Mouse (Mus musculus) C2C12 (cell line): ENCODE results near the gene Slc48a1. TPM values are rescaled to one million over a fixed set of nuclear protein-coding genes. Genes with fewer than 3 reads are reported as not detected.

Experiments used
- H3K27me3 ChIP-seq: one replicate; pipeline ENCODE4 v1.6.1; 2011; ENCODE audit not compliant: control insufficient read depth, insufficient read depth, insufficient read length
- H3K36me3 ChIP-seq: one replicate; pipeline ENCODE4 v1.6.1; 2011; ENCODE audit not compliant: control insufficient read depth, insufficient read depth
- H3K4me3 ChIP-seq: one replicate; pipeline ENCODE4 v1.5.1; 2011; ENCODE audit warnings: mild to moderate bottlenecking, control low read depth; ENCODE audit not compliant: poor library complexity, insufficient read depth, severe bottlenecking
- H3K79me2 ChIP-seq: one replicate; pipeline ENCODE4 v1.6.1; 2011; ENCODE audit not compliant: control insufficient read depth, insufficient read depth
- H3K79me3 ChIP-seq: one replicate; pipeline ENCODE4 v1.6.1; 2011; ENCODE audit warnings: low read depth, control low read depth
- H3ac ChIP-seq: one replicate; pipeline ENCODE3; 2011; ENCODE audit warnings: low read depth; ENCODE audit not compliant: control insufficient read depth, insufficient read length
- CEBPB ChIP-seq: IDR thresholded peaks from one replicate; pipeline ENCODE4 v1.6.1; 2011; ENCODE audit warnings: low read depth, mild to moderate bottlenecking, control low read depth, moderate library complexity
- CTCF ChIP-seq: IDR thresholded peaks from one replicate; pipeline ENCODE4 v1.5.1; 2011; ENCODE audit not compliant: control insufficient read depth, insufficient read depth, insufficient read length
- FOSL1 ChIP-seq: IDR thresholded peaks from one replicate; pipeline ENCODE4 v1.8.0; 2011; ENCODE audit warnings: mild to moderate bottlenecking, low read length; ENCODE audit not compliant: poor library complexity, insufficient read depth, severe bottlenecking
- MAX ChIP-seq: IDR thresholded peaks from one replicate; pipeline ENCODE4 v1.6.1; 2011; ENCODE audit warnings: mild to moderate bottlenecking, control low read depth
- MYOD1 ChIP-seq: IDR thresholded peaks from one replicate; pipeline ENCODE4 v1.6.1; 2011; ENCODE audit warnings: low read depth; ENCODE audit not compliant: control insufficient read depth, insufficient read length
- MYOG ChIP-seq: IDR thresholded peaks from one replicate; pipeline ENCODE4 v1.6.1; 2011; ENCODE audit not compliant: control insufficient read depth, insufficient read length; ENCODE audit errors: extremely low read depth
- USF1 ChIP-seq: IDR thresholded peaks from one replicate; pipeline ENCODE4 v1.6.1; 2011; ENCODE audit warnings: low read depth, mild to moderate bottlenecking, control low read depth, moderate library complexity
- polyA plus RNA-seq: library from polyadenylated mRNA; unstranded; fragments of >200 nt; fragmentation: generic; extraction: Trizol; gene quantifications from one replicate; pipeline ENCODE4 v1.2.1, GENCODE M21; 2012; ENCODE audit warnings: missing spikeins

The Slc48a1 gene
- polyA plus RNA-seq, 1 experiment, result 148 TPM

DNA sequence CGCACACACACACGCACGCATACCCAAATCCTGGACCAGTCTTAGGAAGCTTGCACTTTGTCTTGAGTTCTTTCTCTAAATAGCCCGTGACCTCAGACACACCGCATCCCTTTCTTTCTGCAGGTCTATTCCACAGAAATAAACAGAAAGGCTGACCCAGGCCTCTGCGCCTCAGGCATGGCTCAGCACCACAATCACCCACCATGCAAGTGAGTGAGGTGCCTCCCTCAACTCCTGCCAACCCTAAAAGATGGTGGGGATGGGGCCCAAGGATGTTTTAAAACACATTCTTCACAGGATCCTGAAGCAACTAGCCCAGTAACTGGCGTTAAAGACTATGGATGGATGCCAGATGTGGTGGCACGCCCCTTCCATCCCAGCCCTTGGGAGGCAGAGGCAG, 49.1 kb downstream of the Slc48a1 start:
- peaks cover 78% of the 10 kb centered on the region for H3K79me3 ChIP-seq
- TF ChIP-seq FOSL1 (no peak), USF1 (no peak)
- peaks cover 42% of the 10 kb centered on the region for H3K36me3 ChIP-seq

DNA sequence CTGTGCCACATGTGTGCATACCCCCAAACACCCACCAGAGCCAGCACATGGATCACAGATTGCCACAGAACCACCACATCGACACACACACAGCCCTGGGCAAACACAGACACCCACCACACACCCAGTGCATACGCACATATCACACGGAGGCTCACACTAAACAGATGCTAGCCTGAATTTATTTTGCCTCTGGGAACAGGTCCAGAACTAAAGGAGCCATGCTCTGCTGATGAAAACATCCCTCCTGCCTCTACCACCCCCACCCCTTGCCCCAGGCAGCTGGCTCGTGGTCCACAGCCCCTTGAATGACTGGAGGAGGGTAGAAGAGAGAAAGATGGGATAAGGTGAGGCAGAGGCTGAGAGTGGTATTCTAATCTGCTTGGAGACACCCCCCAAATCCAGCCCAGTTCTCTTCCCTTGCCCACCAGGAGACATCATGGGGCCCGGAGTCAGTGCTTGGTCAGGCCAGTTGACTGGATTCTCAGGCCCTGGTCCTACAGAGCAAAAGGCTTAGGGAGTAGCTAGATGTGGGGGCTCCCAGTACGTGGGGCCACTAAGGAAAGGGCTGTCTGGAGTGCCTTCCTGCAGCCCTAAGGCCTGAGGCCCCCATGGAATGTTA, 50.0 kb downstream of the Slc48a1 start:
- no peak overlapping the region for H3K4me3 ChIP-seq
- no peaks in the 10 kb centered on the region for H3K27me3 ChIP-seq
- H3K79me2 ChIP-seq, result peaks cover 87% of the 10 kb centered on the region
- no peak overlapping the region for H3ac ChIP-seq
- no peak for TF ChIP-seq CEBPB
- no peak for TF ChIP-seq USF1
- no peak for TF ChIP-seq FOSL1
- TF ChIP-seq MYOD1, result no peak
- no peak for TF ChIP-seq MYOG
- TF ChIP-seq CTCF, result no peak
- TF ChIP-seq MAX, result no peak
- peaks cover 33% of the 10 kb centered on the region for H3K36me3 ChIP-seq
- H3K79me3 ChIP-seq, result peaks cover 68% of the 10 kb centered on the region

More for the DNA sequence above, 49.1 kb downstream of the Slc48a1 start:
- Histone ChIP-seq H3ac (no peak overlapping the region), H3K27me3 (no peaks in the 10 kb centered on the region), H3K79me2 (peaks cover 96% of the 10 kb centered on the region), H3K4me3 (no peak overlapping the region)

DNA sequence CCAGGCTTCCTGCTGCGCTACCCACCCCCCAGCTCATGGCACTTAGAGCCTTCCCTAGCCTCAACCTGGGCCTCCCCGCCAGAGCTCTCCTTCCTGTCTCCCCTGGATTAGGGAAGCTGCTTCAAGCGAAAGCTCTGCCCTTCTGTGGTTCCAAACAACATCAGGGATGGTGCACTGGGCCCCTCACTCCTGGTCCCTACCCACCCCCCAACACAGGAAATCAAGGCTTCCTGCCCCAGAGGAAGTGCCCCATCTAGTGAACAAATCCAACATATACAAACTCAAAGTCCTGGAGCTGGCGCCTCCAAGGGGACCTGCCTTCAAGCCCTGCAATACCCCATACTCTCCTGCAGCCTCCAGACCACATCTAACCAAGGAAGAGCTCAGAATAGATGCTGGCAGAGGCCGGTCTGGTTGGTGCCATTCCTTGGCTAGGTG, 50.6 kb downstream of the Slc48a1 start:
- TF ChIP-seq FOSL1 (no peak), MYOG (no peak), MYOD1 (no peak), CEBPB (no peak), MAX (no peak), USF1 (no peak), CTCF (no peak)
- Histone ChIP-seq H3K27me3 (no peaks in the 10 kb centered on the region), H3K4me3 (no peak overlapping the region), H3ac (no peak overlapping the region), H3K36me3 (peaks cover 27% of the 10 kb centered on the region), H3K79me3 (peaks cover 63% of the 10 kb centered on the region), H3K79me2 (peaks cover 81% of the 10 kb centered on the region)

DNA sequence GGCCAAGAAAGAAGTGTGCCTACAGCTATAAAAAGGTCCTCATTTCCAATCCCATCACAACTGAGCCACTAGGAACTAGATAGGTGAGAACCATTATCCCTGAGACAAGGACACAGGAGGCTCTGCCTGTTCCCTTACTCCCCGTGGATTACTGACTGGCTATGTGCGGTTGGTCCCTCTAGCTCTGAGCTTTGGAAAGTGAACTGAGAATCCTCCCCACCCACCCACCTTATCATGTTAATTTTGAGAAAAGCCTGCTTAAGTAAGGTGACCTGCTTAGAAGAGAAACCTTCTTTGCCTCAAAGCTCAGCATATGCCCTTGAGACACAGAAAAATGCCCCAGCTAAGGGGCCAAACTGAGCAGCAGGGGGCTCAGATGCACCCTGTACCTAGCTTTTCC, 51.1 kb downstream of the Slc48a1 start:
- Histone ChIP-seq H3K4me3 (no peak overlapping the region), H3K36me3 (peaks cover 22% of the 10 kb centered on the region)
- TF ChIP-seq USF1 (no peak), MYOD1 (no peak), FOSL1 (no peak), MAX (no peak), CTCF (no peak), MYOG (no peak), CEBPB (no peak)

DNA sequence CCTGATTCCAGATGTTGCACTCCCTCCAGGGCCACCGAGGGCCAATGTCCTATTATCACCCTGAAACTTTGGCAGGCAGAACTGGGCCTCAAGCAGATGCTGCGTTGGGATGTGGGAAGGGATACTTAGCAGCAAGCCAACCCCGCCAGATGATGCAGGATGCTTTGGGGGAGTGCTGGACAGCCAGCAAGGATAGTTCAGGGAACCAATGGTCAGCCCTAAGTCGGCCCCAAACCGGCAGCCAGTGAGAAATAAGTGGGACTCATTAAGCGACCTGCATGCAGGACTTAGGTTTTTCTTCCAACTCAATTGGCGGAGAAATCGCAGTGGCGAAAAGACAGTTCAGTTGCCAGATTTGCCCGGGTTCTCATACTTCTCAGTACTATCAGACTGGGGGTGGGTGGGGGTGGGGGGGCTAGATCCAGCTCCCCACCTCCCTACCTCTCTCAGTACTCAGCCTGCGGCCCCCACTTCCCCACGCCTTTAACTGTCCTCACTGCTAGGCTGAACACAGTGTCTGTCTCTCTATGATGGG, 52.0 kb downstream of the Slc48a1 start:
- TF ChIP-seq MAX (no peak), CTCF (no peak), MYOG (no peak), FOSL1 (no peak), CEBPB (no peak), USF1 (no peak), MYOD1 (no peak)

More for the DNA sequence above, 51.1 kb downstream of the Slc48a1 start:
- Histone ChIP-seq H3K79me3 (peaks cover 57% of the 10 kb centered on the region), H3K79me2 (peaks cover 76% of the 10 kb centered on the region), H3K27me3 (no peaks in the 10 kb centered on the region), H3ac (no peak overlapping the region)

DNA sequence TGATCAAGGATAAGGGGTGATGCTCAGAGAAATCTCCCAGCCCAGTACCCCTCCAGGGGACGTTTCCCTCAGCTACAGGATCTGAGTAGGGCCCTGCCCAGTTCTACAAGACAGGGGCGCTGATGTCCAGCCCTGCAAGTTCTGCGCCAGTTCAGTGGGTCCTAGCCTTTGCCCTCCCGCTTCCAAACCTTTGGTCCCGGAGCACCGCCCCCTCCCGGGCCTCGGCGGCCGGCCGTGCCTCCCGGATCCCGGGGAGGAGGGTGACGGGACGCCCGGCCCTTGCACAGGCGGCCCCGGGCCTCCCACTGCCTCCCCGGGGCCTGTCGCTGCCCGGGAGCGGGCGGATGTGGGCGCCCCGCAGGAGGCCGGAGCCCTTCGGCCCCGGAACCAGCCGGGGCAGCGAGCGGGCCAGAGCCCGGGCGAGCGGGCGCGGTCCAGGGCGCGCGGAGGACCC, 52.5 kb downstream of the Slc48a1 start:
- Histone ChIP-seq H3ac (peak overlapping the region; percentile 93), H3K79me3 (peaks cover 50% of the 10 kb centered on the region)
- TF ChIP-seq FOSL1 (no peak), CTCF (no peak), CEBPB (no peak), MYOG (no peak), USF1 (no peak), MAX (no peak), MYOD1 (no peak)

More for the DNA sequence above, 52.0 kb downstream of the Slc48a1 start:
- peaks cover 19% of the 10 kb centered on the region for H3K36me3 ChIP-seq
- no peaks in the 10 kb centered on the region for H3K27me3 ChIP-seq
- peaks cover 67% of the 10 kb centered on the region for H3K79me2 ChIP-seq
- H3ac ChIP-seq, result peak overlapping the region; percentile 93
- H3K4me3 ChIP-seq, result peak overlapping the region; percentile 79
- peaks cover 53% of the 10 kb centered on the region for H3K79me3 ChIP-seq

More for the DNA sequence above, 52.5 kb downstream of the Slc48a1 start:
- peak overlapping the region; percentile 79 for H3K4me3 ChIP-seq
- H3K79me2 ChIP-seq, result peaks cover 62% of the 10 kb centered on the region
- H3K36me3 ChIP-seq, result peaks cover 19% of the 10 kb centered on the region
- H3K27me3 ChIP-seq, result no peaks in the 10 kb centered on the region
